Mouse (Mus musculus) ovary, postnatal 36 days (tissue): Measurements from ENCODE around the gene Cyp4f17.
"Not testable (repeated sequence)": the region's sequence is repeated elsewhere in the genome, so short reads cannot be mapped to it uniquely, and the experiment has no call there.

Experiments
- DNase-seq: peaks from one replicate; pipeline ENCODE4 v3.0.0; 2022; ENCODE audit warnings: low spot score, mixed read lengths

Cyp4f17 gene

GRCm38 (mm10) chr17:32527748-32528147 is 21.9 kb downstream of the Cyp4f17 start:
- no peak for DNase-seq

GRCm38 (mm10) chr17:32528408-32529337 is 22.8 kb downstream of the Cyp4f17 start:
- DNase-seq: peak; percentile 86

- DNase-seq: not testable (repeated sequence)
Observed at GRCm38 (mm10) chr17:32532356-32532755, 26.5 kb downstream of the Cyp4f17 start.

GRCm38 (mm10) chr17:32534068-32534467 is 28.2 kb downstream of the Cyp4f17 start:
- no peak for DNase-seq

- DNase-seq: peak; percentile 89
Observed at GRCm38 (mm10) chr17:32536051-32536866, 30.4 kb downstream of the Cyp4f17 start, which contains the start of gene Cyp4f16. Gene Cyp4f16 (plus strand): TSS chr17:32536558.

GRCm38 (mm10) chr17:32536867-32537250 is 31.0 kb downstream of the Cyp4f17 start:
- DNase-seq: no peak

- not testable (repeated sequence) for DNase-seq
Observed at GRCm38 (mm10) chr17:32544792-32545191, 38.9 kb downstream of the Cyp4f17 start.

GRCm38 (mm10) chr17:32550377-32550776 is 44.5 kb downstream of the Cyp4f17 start:
- DNase-seq: not testable (repeated sequence)

- DNase-seq: peak; percentile 78
Observed at GRCm38 (mm10) chr17:32550900-32551770, 45.3 kb downstream of the Cyp4f17 start.

GRCm38 (mm10) chr17:32553016-32553415 is 47.2 kb downstream of the Cyp4f17 start:
- not testable (repeated sequence) for DNase-seq

GRCm38 (mm10) chr17:32554368-32554767 is 48.5 kb downstream of the Cyp4f17 start:
- DNase-seq: not testable (repeated sequence)

GRCm38 (mm10) chr17:32563301-32563700 is 57.5 kb downstream of the Cyp4f17 start:
- not testable (repeated sequence) for DNase-seq

GRCm38 (mm10) chr17:32573286-32573685 is 67.4 kb downstream of the Cyp4f17 start:
- not testable (repeated sequence) for DNase-seq

- no peak for DNase-seq
Observed at GRCm38 (mm10) chr17:32577496-32578186, 71.8 kb downstream of the Cyp4f17 start.
